Mouse (Mus musculus): ENCODE results near the gene 4921536K21Rik. TPM values are rescaled to one million over a fixed set of nuclear protein-coding genes. Genes with fewer than 3 reads are reported as not detected.
"Not testable (repeated sequence)": the region's sequence is repeated elsewhere in the genome, so short reads cannot be mapped to it uniquely, and the experiment has no call there.

Gene 4921536K21Rik
- polyA plus RNA-seq, 1 experiment: 0.77 TPM

DNA sequence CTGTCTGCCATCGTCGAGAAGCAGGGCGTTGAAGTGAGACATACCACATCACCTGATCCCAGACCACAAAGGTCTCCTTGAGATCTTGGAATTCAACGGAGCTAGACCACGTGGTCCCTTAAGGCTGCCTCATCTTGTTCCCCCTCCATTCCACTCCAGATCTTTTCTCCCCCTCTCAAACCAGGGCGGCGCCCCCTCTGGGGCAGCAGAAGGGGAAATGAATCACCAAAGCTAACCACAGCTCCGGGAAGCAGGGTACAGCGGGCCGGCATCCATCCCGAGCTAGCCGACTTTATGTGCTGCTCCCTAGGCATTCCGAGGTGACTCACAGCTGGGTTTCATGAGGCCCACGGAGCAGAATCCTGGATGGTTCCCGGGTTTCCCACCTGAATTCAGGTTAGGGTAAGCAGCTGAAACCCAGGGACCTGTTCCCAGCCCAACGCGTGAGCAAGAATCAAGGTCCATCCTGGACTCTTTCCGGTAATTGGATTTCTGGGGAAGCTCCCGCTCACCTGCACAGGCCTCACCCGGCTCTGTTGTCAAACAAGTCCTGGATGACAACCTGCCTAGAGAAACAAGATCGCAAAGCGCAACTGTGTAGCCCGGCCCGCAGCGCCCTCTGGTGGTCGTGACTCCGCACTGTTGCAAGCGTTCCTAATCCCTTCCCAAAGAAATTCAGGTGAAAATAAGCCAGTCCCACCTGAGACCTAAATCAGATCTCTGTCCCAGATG lies 19.4 kb upstream of the 4921536K21Rik start, which contains the start of gene Slc35e4:
Gene Slc35e4, minus strand, starts transcription at position 556 of the 732 bp plus-strand sequence.
- under 1% methylated on average over 28 of the region's 28 CpGs for WGBS
- peak; percentile 17; the same call in 1 of the 2 replicates for TF ChIP-seq POLR2A (IDR thresholded peaks at IDR 0.05; ENCODE audit: borderline replicate concordance, control insufficient read depth, low read depth, low read length)
- TF ChIP-seq CTCF (IDR thresholded peaks at IDR 0.05; ENCODE audit: control insufficient read depth, insufficient read depth, low read length): peak; percentile 91
- Histone ChIP-seq H3K27ac (ENCODE audit: control insufficient read depth, insufficient read depth, low read depth, low read length, poor library complexity) (peak within 1 kb of the TSS; percentile 71), H3K4me3 (replicated peaks; ENCODE audit: control insufficient read depth, low read depth, low read length) (peak within 1 kb of the TSS; percentile 70), H3K4me1 (ENCODE audit: control insufficient read depth, insufficient read depth, low read length) (no peaks in the 10 kb centered on the region)

DNA sequence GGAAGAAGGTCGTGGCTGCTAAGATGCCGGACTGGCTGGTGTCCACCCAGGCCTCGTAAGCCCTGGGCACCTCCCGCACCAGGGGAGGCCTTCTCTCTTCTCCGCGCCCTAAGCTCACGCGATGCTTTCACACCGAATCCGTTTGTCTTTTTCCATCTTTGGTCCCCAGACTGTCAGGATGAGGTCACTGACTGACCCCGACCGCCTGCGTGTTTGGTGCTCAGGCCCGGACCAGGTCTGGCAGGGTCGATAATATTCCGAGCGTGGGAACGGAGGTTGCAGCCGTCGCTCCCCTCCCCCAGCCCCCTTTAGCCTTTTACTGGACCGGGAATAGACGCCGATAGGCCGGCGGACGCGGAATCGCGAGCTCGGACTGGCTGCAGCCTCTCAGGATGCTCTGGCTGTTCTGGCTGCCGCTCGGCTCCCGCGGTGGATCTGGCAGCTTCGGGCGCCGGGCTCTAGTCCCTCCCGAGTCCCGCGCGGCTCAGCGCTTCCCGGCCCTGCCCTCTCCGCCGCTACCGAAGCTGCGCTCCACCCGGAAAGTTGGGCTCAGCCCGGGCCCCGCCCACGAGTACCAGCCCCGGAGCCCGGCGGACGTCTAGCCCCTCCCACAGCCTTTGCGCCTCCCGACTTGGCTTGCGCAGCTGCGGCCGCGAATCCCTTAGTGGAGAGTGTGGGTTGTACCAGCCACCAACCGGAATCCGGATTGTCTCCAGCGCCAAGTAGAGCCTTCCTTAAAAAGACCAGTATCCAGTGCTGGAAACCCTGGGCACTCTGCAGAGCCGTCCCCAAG lies 18.6 kb upstream of the 4921536K21Rik start:
- Histone ChIP-seq H3K27ac (ENCODE audit: control insufficient read depth, insufficient read depth, low read depth, low read length, poor library complexity) (peak overlapping the region; percentile 71), H3K4me1 (ENCODE audit: control insufficient read depth, insufficient read depth, low read length) (no peaks in the 10 kb centered on the region), H3K4me3 (replicated peaks; ENCODE audit: control insufficient read depth, low read depth, low read length) (peak overlapping the region; percentile 70)
- TF ChIP-seq CTCF (IDR thresholded peaks at IDR 0.05; ENCODE audit: control insufficient read depth, insufficient read depth, low read length): no peak
- TF ChIP-seq POLR2A (IDR thresholded peaks at IDR 0.05; ENCODE audit: borderline replicate concordance, control insufficient read depth, low read depth, low read length): peak; percentile 9; the same call in 1 of the 2 replicates
- WGBS: under 1% methylated on average over 65 of the region's 65 CpGs

DNA sequence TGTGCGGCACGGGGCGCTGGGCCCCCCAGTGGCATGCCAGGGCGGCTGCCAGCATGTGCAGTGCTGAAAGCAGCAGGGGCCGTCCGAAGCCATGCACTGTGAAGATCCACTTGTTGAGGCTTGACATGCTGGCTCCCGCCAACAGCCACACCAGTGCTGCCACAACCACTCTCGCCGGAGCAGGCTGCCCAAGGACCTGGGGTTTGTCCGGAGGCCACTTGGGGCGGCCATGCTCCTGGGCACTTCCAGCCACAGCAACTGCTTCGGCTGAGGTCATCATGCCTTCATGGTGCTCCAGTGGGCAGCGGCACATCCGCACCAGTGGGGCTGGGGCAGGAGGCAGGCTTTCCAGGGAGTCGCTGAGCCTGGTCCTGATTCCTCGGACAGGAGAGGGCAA lies 18.0 kb upstream of the 4921536K21Rik start:
- Histone ChIP-seq H3K4me3 (replicated peaks; ENCODE audit: control insufficient read depth, low read depth, low read length) (peak overlapping the region; percentile 70), H3K4me1 (ENCODE audit: control insufficient read depth, insufficient read depth, low read length) (no peaks in the 10 kb centered on the region), H3K27ac (ENCODE audit: control insufficient read depth, insufficient read depth, low read depth, low read length, poor library complexity) (peak overlapping the region; percentile 4; the same call in 1 of the 2 replicates)
- 22% methylated on average over 16 of the region's 16 CpGs for WGBS
- TF ChIP-seq CTCF (IDR thresholded peaks at IDR 0.05; ENCODE audit: control insufficient read depth, insufficient read depth, low read length) (no peak), POLR2A (IDR thresholded peaks at IDR 0.05; ENCODE audit: borderline replicate concordance, control insufficient read depth, low read depth, low read length) (no peak; the same call in 1 of the 2 replicates)

DNA sequence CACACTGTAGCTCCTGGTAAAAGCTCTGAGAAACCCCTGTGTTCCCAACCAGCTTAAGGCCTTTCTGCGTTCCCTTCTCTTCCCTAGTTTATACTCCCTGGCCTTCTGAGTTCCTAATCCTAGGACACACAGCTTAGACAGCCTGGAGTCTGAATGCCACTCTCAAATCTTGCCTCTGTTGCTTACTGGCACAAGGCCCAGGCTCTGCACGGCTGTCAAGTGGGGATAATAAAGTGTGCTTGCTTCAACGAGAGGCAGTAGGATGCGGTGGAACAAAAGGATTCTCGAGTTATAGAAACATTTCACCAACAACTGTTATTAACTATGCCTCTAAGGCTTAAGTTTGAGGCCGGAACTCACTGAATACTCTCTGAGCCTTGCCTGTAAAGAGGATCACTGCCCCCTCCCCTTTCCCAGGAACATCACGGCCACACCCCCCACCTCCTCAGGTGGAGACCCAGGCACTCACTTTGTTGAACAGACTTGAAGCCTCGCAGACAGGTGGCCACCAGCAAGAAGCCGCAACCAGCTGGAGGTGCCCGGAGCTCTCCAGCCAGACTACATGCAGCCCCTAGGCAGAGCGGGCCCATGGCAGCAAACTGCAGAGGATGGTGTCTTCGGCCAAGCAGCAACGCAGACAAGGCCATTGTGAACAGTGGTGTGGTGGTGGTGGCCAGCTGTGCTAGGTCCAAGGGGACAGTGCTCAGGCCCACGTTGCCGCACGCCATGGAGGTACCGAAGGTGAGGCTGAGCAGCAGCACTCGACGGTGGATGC lies 17.4 kb upstream of the 4921536K21Rik start:
- TF ChIP-seq CTCF (IDR thresholded peaks at IDR 0.05; ENCODE audit: control insufficient read depth, insufficient read depth, low read length) (no peak), POLR2A (IDR thresholded peaks at IDR 0.05; ENCODE audit: borderline replicate concordance, control insufficient read depth, low read depth, low read length) (no peak)
- 64% methylated on average over 19 of the region's 19 CpGs for WGBS
- Histone ChIP-seq H3K27ac (ENCODE audit: control insufficient read depth, insufficient read depth, low read depth, low read length, poor library complexity) (no peak overlapping the region; the same call in 1 of the 2 replicates), H3K4me3 (replicated peaks; ENCODE audit: control insufficient read depth, low read depth, low read length) (peak overlapping the region; percentile 70), H3K4me1 (ENCODE audit: control insufficient read depth, insufficient read depth, low read length) (no peaks in the 10 kb centered on the region)

DNA sequence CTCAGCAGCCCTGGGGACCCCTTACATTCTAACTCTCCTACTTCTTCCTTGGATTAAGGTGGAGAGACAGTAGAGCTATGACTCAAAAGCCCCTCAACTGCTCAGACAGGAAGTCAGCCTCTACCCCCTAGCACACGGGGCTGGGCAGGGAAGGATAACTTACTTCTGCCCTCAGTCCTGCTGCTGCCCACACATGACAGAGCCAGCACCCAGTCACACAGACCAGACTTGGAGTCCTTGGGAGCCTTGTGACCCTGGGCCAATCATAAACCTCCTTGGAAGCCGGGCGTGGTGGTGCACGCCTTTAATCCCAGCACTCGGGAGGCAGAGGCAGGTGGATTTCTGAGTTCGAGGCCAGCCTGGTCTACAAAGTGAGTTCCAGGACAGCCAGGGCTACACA lies 16.5 kb upstream of the 4921536K21Rik start:
- not testable (repeated sequence) for H3K27ac ChIP-seq (ENCODE audit: control insufficient read depth, insufficient read depth, low read depth, low read length, poor library complexity); H3K4me3 ChIP-seq (replicated peaks; ENCODE audit: control insufficient read depth, low read depth, low read length); H3K4me1 ChIP-seq (ENCODE audit: control insufficient read depth, insufficient read depth, low read length)
- 74% methylated on average over 6 of the region's 6 CpGs for WGBS

DNA sequence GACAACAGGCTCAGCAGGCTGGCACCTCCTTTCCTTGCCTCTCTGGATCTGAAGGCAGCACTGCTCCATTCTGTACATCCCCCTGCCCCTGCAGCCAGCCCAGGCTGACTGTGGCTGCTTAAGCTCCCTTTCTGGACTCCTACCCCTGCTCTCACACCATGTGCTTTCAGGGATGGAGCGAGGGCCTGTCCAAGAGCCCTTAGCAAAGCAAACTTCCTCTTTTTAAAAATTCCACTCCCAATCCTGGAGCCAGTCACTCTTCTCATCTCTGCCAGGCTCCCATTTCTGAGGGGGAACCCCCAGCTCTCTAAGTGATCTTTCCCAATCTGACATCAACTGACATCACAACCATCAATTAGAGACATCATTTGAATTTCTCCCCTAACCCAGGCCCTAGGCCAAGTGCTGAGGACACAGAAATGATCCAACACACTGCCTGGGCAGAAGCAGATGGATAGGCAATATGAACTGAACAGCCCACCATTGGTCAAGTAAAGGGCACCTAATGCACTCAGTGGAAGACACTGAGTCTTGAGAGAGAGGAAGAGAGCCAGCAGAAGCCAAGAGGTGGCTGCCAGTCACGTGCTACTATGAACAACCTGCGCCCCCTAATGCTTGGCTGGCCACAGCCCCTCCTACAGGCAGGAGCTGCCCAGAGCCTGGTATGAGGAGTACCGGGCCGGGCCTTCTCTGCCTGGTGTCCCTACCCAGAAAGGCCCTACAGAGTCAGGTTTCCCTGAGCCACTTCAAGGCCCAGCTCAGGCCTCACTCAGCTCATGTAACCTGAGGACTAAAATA lies 15.8 kb upstream of the 4921536K21Rik start:
- no peak overlapping the region for H3K4me3 ChIP-seq (replicated peaks; ENCODE audit: control insufficient read depth, low read depth, low read length)
- no peak overlapping the region for H3K27ac ChIP-seq (ENCODE audit: control insufficient read depth, insufficient read depth, low read depth, low read length, poor library complexity)
- no peaks in the 10 kb centered on the region for H3K4me1 ChIP-seq (ENCODE audit: control insufficient read depth, insufficient read depth, low read length)
- TF ChIP-seq CTCF (IDR thresholded peaks at IDR 0.05; ENCODE audit: control insufficient read depth, insufficient read depth, low read length): no peak
- TF ChIP-seq POLR2A (IDR thresholded peaks at IDR 0.05; ENCODE audit: borderline replicate concordance, control insufficient read depth, low read depth, low read length): no peak
- WGBS: 51% methylated on average over 5 of the region's 5 CpGs

DNA sequence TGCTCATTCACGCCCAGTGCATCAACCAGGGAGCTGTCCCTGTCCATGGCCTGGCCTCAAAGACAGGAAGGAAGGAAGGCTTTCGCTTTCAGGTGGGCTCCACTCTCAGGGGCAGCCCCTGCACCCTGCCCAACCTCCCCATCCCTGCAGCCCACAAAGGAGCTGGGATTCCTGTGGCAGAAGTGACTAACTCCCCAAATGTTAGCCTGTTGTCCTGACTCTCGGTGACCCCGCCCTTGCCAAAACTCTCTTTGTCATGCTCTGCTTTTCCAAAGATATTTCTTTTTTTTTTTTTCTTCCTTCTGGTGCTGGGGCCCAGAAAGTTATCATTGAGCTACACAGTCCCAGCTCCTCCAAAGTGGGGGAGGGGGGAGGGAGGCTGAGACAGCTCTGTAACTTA lies 14.3 kb upstream of the 4921536K21Rik start:
- whole genome bisulfite sequencing: 81% methylated on average over 4 of the region's 4 CpGs
- no peak overlapping the region for H3K27ac ChIP-seq (ENCODE audit: control insufficient read depth, insufficient read depth, low read depth, low read length, poor library complexity)
- H3K4me1 ChIP-seq (ENCODE audit: control insufficient read depth, insufficient read depth, low read length): no peaks in the 10 kb centered on the region
- no peak for TF ChIP-seq CTCF (IDR thresholded peaks at IDR 0.05; ENCODE audit: control insufficient read depth, insufficient read depth, low read length)
- no peak for TF ChIP-seq POLR2A (IDR thresholded peaks at IDR 0.05; ENCODE audit: borderline replicate concordance, control insufficient read depth, low read depth, low read length)
- no peak overlapping the region for H3K4me3 ChIP-seq (replicated peaks; ENCODE audit: control insufficient read depth, low read depth, low read length)
